Mouse (Mus musculus): ENCODE measurements around the gene Npr2. TPM values are rescaled to one million over a fixed set of nuclear protein-coding genes. Genes with fewer than 3 reads are reported as not detected.

Gene Npr2
- total and polyA plus RNA-seq, 3 experiments = 0.27 to 2.3 TPM; not detected in 1

- Histone ChIP-seq H3K4me1 (ENCODE audit: control insufficient read depth in 1 of 2, insufficient read depth in 2 of 2, low read length in 2 of 2) (peaks cover 27 to 31% of the 10 kb centered on the region in 2 experiments), H3K36me3 (ENCODE audit: control insufficient read depth in 1 of 2, insufficient read depth in 2 of 2, low read length in 2 of 2) (peaks cover 0 to 38% of the 10 kb centered on the region in 2 experiments; a peak in 2 of 4 replicates), H3K9me3 (replicated peaks; ENCODE audit: insufficient read depth, low read length) (no peaks in the 10 kb centered on the region), H3K27ac (ENCODE audit: control insufficient read depth, low read depth, low read length) (peak overlapping the region; percentile 53), H3K79me2 (ENCODE audit: control insufficient read depth, insufficient read depth, low read length, poor library complexity) (no peaks in the 10 kb centered on the region), H3K4me3 (ENCODE audit: control insufficient read depth in 1 of 2, insufficient read depth in 1 of 2, low read depth in 2 of 2, low read length in 2 of 2) (no peak overlapping the region), H3K9ac (ENCODE audit: control insufficient read depth, low read depth, low read length, poor library complexity, severe bottlenecking) (no peak overlapping the region), H3K27me3 (ENCODE audit: control insufficient read depth in 1 of 2, insufficient read depth in 2 of 2, low read length in 2 of 2) (no peaks in the 10 kb centered on the region)
- TF ChIP-seq TAL1 (IDR thresholded peaks at IDR 0.05; ENCODE audit: low read length) = peak; percentile 73
- peak; percentile 70; the same call in 1 of the 2 replicates for TF ChIP-seq BHLHE40 (IDR thresholded peaks at IDR 0.05; ENCODE audit: borderline replicate concordance, low read depth, low read length)
- peak; percentile 89 for TF ChIP-seq GABPA (IDR thresholded peaks at IDR 0.05; ENCODE audit: low read depth, low read length)
- TF ChIP-seq RCOR1 (IDR thresholded peaks at IDR 0.05; ENCODE audit: low read depth, low read length) = peak; percentile 52; the same call in 1 of the 2 replicates
- no peak for TF ChIP-seq KAT2A (conservative IDR thresholded peaks at IDR 0.05; ENCODE audit: low read depth, low read length)
- peak; percentile 75 to 87 for TF ChIP-seq EP300 (IDR thresholded peaks at IDR 0.05; ENCODE audit: low read depth in 1 of 2, low read length in 2 of 2)
- peak; percentile 93 for TF ChIP-seq TCF12 (IDR thresholded peaks at IDR 0.05; ENCODE audit: low read depth, low read length)
- no peak for TF ChIP-seq NRF1 (IDR thresholded peaks at IDR 0.05; ENCODE audit: insufficient read depth, low read depth, low read length, poor library complexity, severe bottlenecking)
- TF ChIP-seq GATA1 (IDR thresholded peaks at IDR 0.05; ENCODE audit: low read depth, low read length) = peak; percentile 92
- peak; percentile 62; the same call in 1 of the 2 replicates for TF ChIP-seq SIN3A (IDR thresholded peaks at IDR 0.05; ENCODE audit: low read length)
- peak; percentile 93 for TF ChIP-seq ETS1 (IDR thresholded peaks at IDR 0.05; ENCODE audit: low read depth, low read length)
- TF ChIP-seq MAFK (IDR thresholded peaks at IDR 0.05; ENCODE audit: borderline replicate concordance, low read depth, low read length) = peak; percentile 99
- TF ChIP-seq ZC3H11A (IDR thresholded peaks at IDR 0.05; ENCODE audit: low read depth, low read length) = no peak
- no peak for TF ChIP-seq CHD2 (IDR thresholded peaks at IDR 0.05; ENCODE audit: low read length)
- peak; percentile 77 for DNase-seq (ENCODE audit: low read depth, low spot score)
These were observed 33.5 kb upstream of the Npr2 start for GRCm38 (mm10) chr4:43598200-43598599.

GRCm38 (mm10) chr4:43598650-43599380, 32.9 kb upstream of the Npr2 start:
- no peaks in the 10 kb centered on the region for H3K9me3 ChIP-seq (replicated peaks; ENCODE audit: insufficient read depth, low read length)
- H3K4me1 ChIP-seq (ENCODE audit: control insufficient read depth in 1 of 2, insufficient read depth in 2 of 2, low read length in 2 of 2) = peaks cover 29 to 31% of the 10 kb centered on the region in 2 experiments
- H3K79me2 ChIP-seq (ENCODE audit: control insufficient read depth, insufficient read depth, low read length, poor library complexity) = no peaks in the 10 kb centered on the region
- H3K27ac ChIP-seq (ENCODE audit: control insufficient read depth, low read depth, low read length) = peak overlapping the region; percentile 48
- TF ChIP-seq MXI1 (IDR thresholded peaks at IDR 0.05; ENCODE audit: low read depth, low read length) (peak; percentile 89), ZMIZ1 (IDR thresholded peaks at IDR 0.05; ENCODE audit: low read depth, low read length) (no peak), MYC (IDR thresholded peaks at IDR 0.05; ENCODE audit: low read depth, low read length) (peak; percentile 76), SIN3A (IDR thresholded peaks at IDR 0.05; ENCODE audit: low read length) (no peak)
- no peaks in the 10 kb centered on the region for H3K27me3 ChIP-seq (ENCODE audit: control insufficient read depth in 1 of 2, insufficient read depth in 2 of 2, low read length in 2 of 2)
- H3K9ac ChIP-seq (ENCODE audit: control insufficient read depth, low read depth, low read length, poor library complexity, severe bottlenecking) = peak overlapping the region; percentile 15
- DNase-seq (ENCODE audit: low read depth, low spot score) = no peak
- H3K4me3 ChIP-seq (ENCODE audit: control insufficient read depth in 1 of 2, insufficient read depth in 1 of 2, low read depth in 2 of 2, low read length in 2 of 2) = peak overlapping the region in 1 of 2 experiments; percentile 12; a peak in 1 of 4 replicates
- H3K36me3 ChIP-seq (ENCODE audit: control insufficient read depth in 1 of 2, insufficient read depth in 2 of 2, low read length in 2 of 2) = peaks cover 0 to 41% of the 10 kb centered on the region in 2 experiments; a peak in 2 of 4 replicates
